Mouse (Mus musculus) neural tube, embryonic 14.5 days (tissue): ENCODE data around the gene Med15. TPM values are rescaled to one million over a fixed set of nuclear protein-coding genes. Genes with fewer than 3 reads are reported as not detected.

Source experiments
- ATAC-seq: fragments of 200-750 bp; cut with Nextera tagmentation; 2 replicates; pipeline ENCODE4 v1.8.0; 2017; ENCODE audit warnings: low read depth, mild to moderate bottlenecking, moderate TSS enrichment, moderate library complexity
- H3K27ac ChIP-seq: fragments of 300-500 bp; sonication (generic); 2 replicates; pipeline ENCODE4 v1.5.1; 2014; ENCODE audit warnings: low read depth, mild to moderate bottlenecking, control low read depth, low read length, moderate library complexity, mixed read lengths
- H3K27me3 ChIP-seq: fragments of 300-500 bp; sonication (generic); 2 replicates; pipeline ENCODE4 v1.6.1; 2014; ENCODE audit warnings: low read length; ENCODE audit not compliant: control insufficient read depth, insufficient read depth
- H3K36me3 ChIP-seq: fragments of 300-500 bp; sonication (generic); 2 replicates; pipeline ENCODE4 v1.6.1; 2014; ENCODE audit warnings: low read length, mixed read lengths; ENCODE audit not compliant: control insufficient read depth, insufficient read depth
- H3K4me1 ChIP-seq: fragments of 300-500 bp; sonication (generic); 2 replicates; pipeline ENCODE4 v1.6.1; 2014; ENCODE audit warnings: low read length; ENCODE audit not compliant: control insufficient read depth, insufficient read depth
- H3K4me2 ChIP-seq: fragments of 300-500 bp; sonication (generic); 2 replicates; pipeline ENCODE4 v1.6.1; 2014; ENCODE audit warnings: mild to moderate bottlenecking, low read depth, low read length, control low read depth
- H3K4me3 ChIP-seq: fragments of 300-500 bp; sonication (generic); 2 replicates; pipeline ENCODE4 v1.5.1; 2014; ENCODE audit warnings: low read depth, low read length, control low read depth, mixed read lengths
- H3K9ac ChIP-seq: fragments of 300-500 bp; sonication (generic); replicated peaks from 2 replicates; pipeline ENCODE4 v1.6.1; 2014; ENCODE audit warnings: low read depth, mild to moderate bottlenecking, control low read depth, low read length, mixed read lengths
- H3K9me3 ChIP-seq: fragments of 300-500 bp; sonication (generic); 2 replicates; pipeline ENCODE4 v1.6.1; 2016; ENCODE audit warnings: low read length; ENCODE audit not compliant: control insufficient read depth
- WGBS: fragments of 180-500 bp; shearing (Covaris S2); extraction: QIAGEN DNeasy Blood & Tissue Kit; methylation state at CpG from one replicate; pipeline ENCODE4 v1.1.7; 2014; 5-methylcytosine and 5-hydroxymethylcytosine counted together
- polyA plus RNA-seq: library from polyadenylated mRNA; unstranded; fragments of >200 nt; fragmentation: Nextera tagmentation; extraction: Ambion mirVana; gene quantifications from 2 replicates; pipeline ENCODE4 v1.2.1, GENCODE M21; 2014

Med15 gene
- polyA plus RNA-seq, result 46.9 and 51.0 TPM in 2 replicates

GRCm38 (mm10) chr16:17732841-17733340 is at the start of gene Med15:
Gene Med15 (minus strand): TSS chr16:17732891.
- Histone ChIP-seq H3K9ac (no peak within 1 kb of the TSS), H3K9me3 (no peaks in the 10 kb centered on the region), H3K4me2 (no peak within 1 kb of the TSS), H3K4me1 (no peaks in the 10 kb centered on the region), H3K27me3 (no peaks in the 10 kb centered on the region), H3K27ac (no peak within 1 kb of the TSS), H3K36me3 (no peaks in the 10 kb centered on the region), H3K4me3 (no peak within 1 kb of the TSS)
- no peak for ATAC-seq
- 65% methylated on average over 3 of the region's 3 CpGs for WGBS

DNA sequence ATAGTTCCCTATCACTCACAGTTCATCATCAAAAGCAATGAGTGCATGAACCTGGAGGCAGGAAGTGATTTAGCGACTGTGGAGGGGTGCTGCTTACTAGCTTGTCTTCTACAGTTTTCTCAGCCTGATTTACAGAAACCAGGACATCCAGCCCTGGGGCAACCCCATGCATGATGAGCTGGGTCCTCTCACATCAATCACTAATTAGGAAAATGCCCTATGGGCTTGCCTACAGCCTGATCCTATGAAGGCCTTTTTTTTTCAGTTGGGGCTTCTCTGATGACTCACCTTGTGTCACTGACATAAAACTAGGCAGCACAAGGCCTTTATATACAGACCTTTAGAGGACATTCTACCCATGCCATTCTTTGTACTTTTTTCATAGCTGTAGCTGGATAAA is 47.0 kb upstream of the Med15 start:
- Histone ChIP-seq H3K27ac (no peak overlapping the region), H3K9ac (no peak overlapping the region), H3K4me2 (no peak overlapping the region), H3K36me3 (peaks cover 34% of the 10 kb centered on the region), H3K9me3 (no peaks in the 10 kb centered on the region), H3K4me1 (no peaks in the 10 kb centered on the region), H3K27me3 (no peaks in the 10 kb centered on the region), H3K4me3 (no peak overlapping the region)
- WGBS, result 92% methylated on average over 1 of the region's 1 CpGs
- ATAC-seq, result no peak

DNA sequence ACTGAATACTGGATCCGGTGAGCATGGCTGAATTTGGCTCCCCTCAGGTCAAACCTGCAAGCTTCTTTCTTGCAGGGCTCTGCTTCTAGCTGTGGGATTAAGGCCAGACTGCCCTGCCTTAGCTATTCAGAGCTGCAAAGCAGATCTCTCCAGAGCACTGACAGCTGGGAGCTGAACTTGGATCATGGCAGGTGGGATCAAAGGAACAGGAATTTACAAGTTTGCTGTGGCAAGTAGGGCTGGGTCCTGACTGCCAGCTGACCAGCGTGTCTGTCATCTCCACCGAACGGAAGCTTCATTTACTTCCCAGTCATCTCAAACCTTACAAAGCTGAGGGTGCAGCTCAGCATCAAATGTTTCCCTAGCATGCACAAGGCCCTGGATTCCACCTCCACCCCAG is 45.5 kb upstream of the Med15 start:
- no peaks in the 10 kb centered on the region for H3K9me3 ChIP-seq
- no peak overlapping the region for H3K4me2 ChIP-seq
- H3K4me3 ChIP-seq, result no peak overlapping the region
- no peak overlapping the region for H3K9ac ChIP-seq
- no peak for ATAC-seq
- WGBS, result 78% methylated on average over 4 of the region's 4 CpGs
- H3K36me3 ChIP-seq, result peaks cover 36% of the 10 kb centered on the region
- no peaks in the 10 kb centered on the region for H3K27me3 ChIP-seq
- H3K4me1 ChIP-seq, result no peaks in the 10 kb centered on the region
- H3K27ac ChIP-seq, result no peak overlapping the region

GRCm38 (mm10) chr16:17776828-17777227 is 44.1 kb upstream of the Med15 start:
- no peak overlapping the region for H3K4me2 ChIP-seq
- no peak overlapping the region for H3K9ac ChIP-seq
- no peak overlapping the region for H3K27ac ChIP-seq
- H3K36me3 ChIP-seq, result peaks cover 44% of the 10 kb centered on the region
- H3K9me3 ChIP-seq, result no peaks in the 10 kb centered on the region
- WGBS, result 70% methylated on average over 11 of the region's 11 CpGs
- H3K4me3 ChIP-seq, result no peak overlapping the region
- ATAC-seq, result no peak
- no peaks in the 10 kb centered on the region for H3K27me3 ChIP-seq
- H3K4me1 ChIP-seq, result no peaks in the 10 kb centered on the region

DNA sequence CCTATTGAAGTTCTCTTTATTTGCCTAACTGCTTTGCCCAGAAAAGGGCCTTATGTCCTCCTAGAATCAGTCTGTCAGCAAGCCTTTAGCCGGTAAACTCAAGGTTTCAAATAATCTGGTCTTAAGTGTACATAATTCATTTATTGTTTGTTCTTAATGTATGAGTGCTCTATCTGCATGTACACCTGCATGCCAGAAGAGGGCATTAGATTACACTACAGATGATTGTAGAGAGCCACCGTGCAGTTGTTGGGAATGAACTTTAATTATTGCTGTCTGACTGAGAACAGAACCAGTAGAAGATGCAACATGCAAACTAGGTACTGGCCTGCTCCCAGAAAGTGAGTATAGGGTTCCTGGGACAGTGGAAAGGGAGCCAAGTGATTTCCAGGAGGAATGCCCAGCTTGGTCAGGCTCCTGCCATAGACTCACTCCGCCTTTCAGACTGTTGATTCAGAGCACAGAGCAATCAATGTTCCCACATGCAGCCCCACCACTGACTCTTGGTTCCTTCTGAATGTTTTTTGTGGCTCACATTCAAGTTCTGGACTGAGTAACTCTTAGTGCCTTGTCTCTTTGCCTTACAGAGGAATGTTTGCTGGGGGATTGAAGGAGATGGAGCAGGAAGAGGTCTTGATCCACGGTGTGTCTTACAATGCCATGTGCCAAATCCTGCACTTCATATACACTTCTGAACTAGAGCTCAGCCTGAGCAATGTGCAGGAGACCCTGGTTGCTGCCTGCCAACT is 38.6 kb upstream of the Med15 start:
- no peak overlapping the region for H3K27ac ChIP-seq
- H3K36me3 ChIP-seq, result peaks cover 36% of the 10 kb centered on the region
- H3K4me1 ChIP-seq, result no peaks in the 10 kb centered on the region
- H3K4me2 ChIP-seq, result no peak overlapping the region
- ATAC-seq, result no peak
- no peaks in the 10 kb centered on the region for H3K27me3 ChIP-seq
- WGBS, result 79% methylated on average over 4 of the region's 4 CpGs
- no peak overlapping the region for H3K4me3 ChIP-seq
- no peak overlapping the region for H3K9ac ChIP-seq
- no peaks in the 10 kb centered on the region for H3K9me3 ChIP-seq

- no peaks in the 10 kb centered on the region for H3K4me1 ChIP-seq
- 89% methylated on average over 7 of the region's 7 CpGs for WGBS
Measured at GRCm38 (mm10) chr16:17768834-17769233, 36.1 kb upstream of the Med15 start.

GRCm38 (mm10) chr16:17764108-17764511 is 31.4 kb upstream of the Med15 start:
- ATAC-seq, result no peak
- WGBS, result 90% methylated on average over 4 of the region's 4 CpGs
- Histone ChIP-seq H3K36me3 (peaks cover 10% of the 10 kb centered on the region), H3K9me3 (no peaks in the 10 kb centered on the region), H3K4me2 (no peak overlapping the region), H3K9ac (no peak overlapping the region), H3K4me3 (no peak overlapping the region), H3K4me1 (peaks cover 14% of the 10 kb centered on the region; the same call in 1 of the 2 replicates), H3K27me3 (no peaks in the 10 kb centered on the region), H3K27ac (no peak overlapping the region)

More at GRCm38 (mm10) chr16:17768834-17769233, 36.1 kb upstream of the Med15 start:
- no peak overlapping the region for H3K4me2 ChIP-seq
- no peak overlapping the region for H3K4me3 ChIP-seq
- H3K36me3 ChIP-seq, result peaks cover 29% of the 10 kb centered on the region
- H3K27ac ChIP-seq, result no peak overlapping the region
- H3K9me3 ChIP-seq, result no peaks in the 10 kb centered on the region
- no peak overlapping the region for H3K9ac ChIP-seq
- no peak for ATAC-seq
- H3K27me3 ChIP-seq, result no peaks in the 10 kb centered on the region

DNA sequence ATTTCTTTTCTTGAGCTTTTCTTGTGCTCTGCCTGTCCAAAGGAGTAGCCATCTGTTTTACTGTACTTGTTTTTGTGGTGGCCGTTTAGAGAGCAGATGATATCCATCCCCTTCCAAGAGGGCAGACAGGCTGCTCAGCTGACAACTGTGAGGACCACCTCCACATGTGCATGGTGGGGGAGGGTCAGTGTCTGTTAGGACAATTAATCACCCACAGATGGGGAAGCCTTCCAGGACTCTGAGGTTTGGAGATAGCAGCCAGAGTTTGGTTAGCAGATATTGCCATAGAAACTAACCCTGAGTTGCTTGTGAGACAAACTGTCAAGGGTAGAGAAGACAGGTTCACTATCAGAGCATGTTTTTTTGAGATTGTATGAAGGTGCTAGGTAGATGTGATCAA is 28.4 kb upstream of the Med15 start:
- H3K36me3 ChIP-seq, result no peaks in the 10 kb centered on the region
- H3K4me1 ChIP-seq, result peaks cover 14% of the 10 kb centered on the region; the same call in 1 of the 2 replicates
- H3K4me3 ChIP-seq, result no peak overlapping the region
- no peak overlapping the region for H3K27ac ChIP-seq
- no peak overlapping the region for H3K9ac ChIP-seq
- H3K9me3 ChIP-seq, result no peaks in the 10 kb centered on the region
- H3K27me3 ChIP-seq, result no peaks in the 10 kb centered on the region
- peak overlapping the region; percentile 88; the same call in 1 of the 2 replicates for H3K4me2 ChIP-seq
- WGBS, result 63% methylated on average over 1 of the region's 1 CpGs
- ATAC-seq, result no peak

GRCm38 (mm10) chr16:17760657-17761056 is 28.0 kb upstream of the Med15 start:
- 39% methylated on average over 8 of the region's 8 CpGs for WGBS
- Histone ChIP-seq H3K27ac (no peak overlapping the region), H3K4me1 (peaks cover 14% of the 10 kb centered on the region; the same call in 1 of the 2 replicates), H3K27me3 (no peaks in the 10 kb centered on the region), H3K36me3 (no peaks in the 10 kb centered on the region), H3K9ac (no peak overlapping the region), H3K4me2 (peak overlapping the region; percentile 88), H3K9me3 (no peaks in the 10 kb centered on the region), H3K4me3 (peak overlapping the region; percentile 73)
- ATAC-seq, result no peak
